ENCODE assay signal across 9 mouse cellular contexts in the genomic region with DNA sequence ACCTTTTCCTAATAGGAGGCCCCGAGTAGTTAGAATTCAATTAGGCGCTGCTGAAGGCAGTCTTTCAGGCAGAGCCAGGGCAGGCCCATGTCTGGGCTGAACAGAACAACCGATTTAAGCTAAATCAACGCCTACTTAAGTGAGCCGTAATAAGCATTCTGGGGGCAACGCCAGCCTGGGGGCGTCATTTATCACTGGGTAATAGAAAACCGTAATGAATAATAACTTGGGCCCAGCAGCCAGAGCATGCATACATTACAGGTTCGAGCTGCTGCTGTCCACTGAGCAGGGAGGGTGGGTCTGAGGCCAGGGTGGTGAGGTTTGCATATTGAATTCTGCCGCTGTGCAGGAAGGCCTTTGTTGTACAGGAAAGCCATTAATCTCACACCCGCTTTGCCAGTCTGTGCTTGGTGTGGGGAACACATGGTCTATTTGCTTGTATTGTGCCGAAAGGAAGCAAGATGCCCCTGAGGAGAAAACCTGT.
A peak's percentile ranks its signal among the peaks of the same experiment; 100 is the strongest.
DNase-seq lines count a peak whose midpoint lies in the region; ATAC-seq and TF ChIP-seq lines count a peak whose summit lies in the region.
"Had no signal": no experiment of that assay in that cellular context is flagged by ENCODE, and none has a peak within 500 bp of the region (broad histone marks: within the 10 kb centered on the region; RNA-seq: fewer than 3 reads in every experiment).

No protein-coding gene starts in this region.

- TF ChIP-seq CTCF in kidney, adult 2 months (conservative IDR thresholded peaks at IDR 0.05; ENCODE audit: insufficient read depth, insufficient read length, low read depth, low read length) = no peak

- H3K36me3 ChIP-seq in embryonic facial prominence, embryonic 14.5 days (ENCODE audit: control insufficient read depth, insufficient read depth, low read length) = no peaks in the 10 kb centered on the region
- no peaks in the 10 kb centered on the region for H3K36me3 ChIP-seq in kidney, adult 2 months (ENCODE audit: control insufficient read depth, insufficient read depth, low read length)
- H3K36me3 ChIP-seq in limb, embryonic 12.5 days = no peaks in the 10 kb centered on the region
- no peaks in the 10 kb centered on the region for H3K36me3 ChIP-seq in liver, embryonic 12.5 days

- H3K27ac ChIP-seq in embryonic facial prominence, embryonic 14.5 days (replicated peaks; ENCODE audit: low read depth, low read length) = no peak overlapping the region
- H3K27ac ChIP-seq in kidney, adult 2 months (ENCODE audit: insufficient read depth, low read depth, low read length) = no peak overlapping the region
- H3K27ac ChIP-seq in limb, embryonic 12.5 days = peak overlapping the region; percentile 50
- no peak overlapping the region for H3K27ac ChIP-seq in liver, embryonic 12.5 days

- TF ChIP-seq POLR2A in kidney, adult 2 months (IDR thresholded peaks at IDR 0.05; ENCODE audit: low read depth, low read length) = no peak

- peak; percentile 16 for DNase-seq in ES-CJ7 (ENCODE audit: low read depth, low spot score)
- peak; percentile 22 for DNase-seq in embryonic facial prominence, embryonic 14.5 days (ENCODE audit: low spot score)
- DNase-seq in kidney, adult 2 months = peak; percentile 10
- no peak for DNase-seq in adrenal gland, adult 8-10 months
- DNase-seq in urinary bladder, postnatal 36 days (ENCODE audit: low spot score in 2 of 2) = no peak
- no peak for DNase-seq in thymus, postnatal 4 days

- H3K27me3 ChIP-seq in embryonic facial prominence, embryonic 14.5 days (replicated peaks; ENCODE audit: control insufficient read depth, insufficient read depth, low read length) = no peaks in the 10 kb centered on the region
- H3K27me3 ChIP-seq in kidney, adult 2 months (replicated peaks; ENCODE audit: control insufficient read depth, insufficient read depth, low read length) = no peaks in the 10 kb centered on the region; the same call in 1 of the 2 replicates
- no peaks in the 10 kb centered on the region for H3K27me3 ChIP-seq in limb, embryonic 12.5 days
- no peaks in the 10 kb centered on the region for H3K27me3 ChIP-seq in liver, embryonic 12.5 days (replicated peaks)

- no peaks in the 10 kb centered on the region for H3K4me1 ChIP-seq in embryonic facial prominence, embryonic 14.5 days (ENCODE audit: control insufficient read depth, insufficient read depth, low read length)
- no peaks in the 10 kb centered on the region for H3K4me1 ChIP-seq in kidney, adult 2 months (ENCODE audit: control insufficient read depth, insufficient read depth, low read length)
- H3K4me1 ChIP-seq in limb, embryonic 12.5 days (replicated peaks) = peaks cover 14% of the 10 kb centered on the region
- H3K4me1 ChIP-seq in liver, embryonic 12.5 days = peaks cover 22% of the 10 kb centered on the region

- H3K9ac ChIP-seq in embryonic facial prominence, embryonic 14.5 days (ENCODE audit: low read depth, low read length) = no peak overlapping the region
- no peak overlapping the region for H3K9ac ChIP-seq in limb, embryonic 12.5 days (replicated peaks)
- H3K9ac ChIP-seq in liver, embryonic 12.5 days = no peak overlapping the region

- 52% methylated on average over 12 of the region's 12 CpGs for WGBS in embryonic facial prominence, embryonic 14.5 days
- WGBS in kidney, adult 2 months = 40% methylated on average over 12 of the region's 12 CpGs
- 15% methylated on average over 12 of the region's 12 CpGs for WGBS in limb, embryonic 12.5 days
- WGBS in liver, embryonic 12.5 days (ENCODE audit: insufficient replicate concordance) = 74% methylated on average over 12 of the region's 12 CpGs

- H3K4me2 ChIP-seq in embryonic facial prominence, embryonic 14.5 days (ENCODE audit: low read depth, low read length) = no peak overlapping the region
- H3K4me2 ChIP-seq in limb, embryonic 12.5 days = no peak overlapping the region
- H3K4me2 ChIP-seq in liver, embryonic 12.5 days = no peak overlapping the region
- H3K4me2 ChIP-seq: liver, embryonic 11.5 days had no signal

- H3K4me3 ChIP-seq in embryonic facial prominence, embryonic 14.5 days (ENCODE audit: low read depth, low read length) = no peak overlapping the region
- H3K4me3 ChIP-seq in kidney, adult 2 months (ENCODE audit: insufficient read depth, low read depth, low read length) = no peak overlapping the region
- no peak overlapping the region for H3K4me3 ChIP-seq in limb, embryonic 12.5 days (replicated peaks)
- H3K4me3 ChIP-seq in liver, embryonic 12.5 days = no peak overlapping the region

- peak; percentile 62 for ATAC-seq in embryonic facial prominence, embryonic 14.5 days (ENCODE audit: low read depth)
- ATAC-seq in limb, embryonic 12.5 days (ENCODE audit: insufficient number of reproducible peaks, insufficient read depth, low FRiP score, low TSS enrichment, low read depth) = peak; percentile 68; the same call in 1 of the 2 replicates
- ATAC-seq in liver, embryonic 12.5 days = no peak

- H3K9me3 ChIP-seq in embryonic facial prominence, embryonic 14.5 days (ENCODE audit: control insufficient read depth, low read length) = no peaks in the 10 kb centered on the region
- no peaks in the 10 kb centered on the region for H3K9me3 ChIP-seq in limb, embryonic 12.5 days
- H3K9me3 ChIP-seq in liver, embryonic 12.5 days (replicated peaks) = no peaks in the 10 kb centered on the region

Comparison
In these comparisons a context has a peak if more than half of its experiments do, and no peak if none do; other contexts are left out.
1. DNase-seq: peak in ES-CJ7 (single experiment), embryonic facial prominence, embryonic 14.5 days (single experiment) and kidney, adult 2 months (single experiment); none in adrenal gland, adult 8-10 months (single experiment), urinary bladder, postnatal 36 days (0 of 2) and thymus, postnatal 4 days (single experiment).